Mouse (Mus musculus) megakaryocyte, embryonic 14.5 days (primary cell): ENCODE measurements around the gene Ldlrad3.

ENCODE experiments used
- FLI1 ChIP-seq: IDR thresholded peaks from 2 replicates; pipeline ENCODE4 v1.6.1; 2012; ENCODE audit warnings: low read length, inconsistent platforms, mixed read lengths
- GATA1 ChIP-seq: IDR thresholded peaks from 3 replicates; pipeline ENCODE4 v1.6.1; 2012; ENCODE audit warnings: mixed read lengths, low read length, inconsistent platforms, borderline replicate concordance

- TF ChIP-seq GATA1 = no peak
- TF ChIP-seq FLI1 = no peak
Measured at GRCm38 (mm10) chr2:102128500-102129030, 57.6 kb downstream of the Ldlrad3 start.
